Mouse (Mus musculus): Measurements from ENCODE around the gene Tusc2.

The Tusc2 gene

DNA sequence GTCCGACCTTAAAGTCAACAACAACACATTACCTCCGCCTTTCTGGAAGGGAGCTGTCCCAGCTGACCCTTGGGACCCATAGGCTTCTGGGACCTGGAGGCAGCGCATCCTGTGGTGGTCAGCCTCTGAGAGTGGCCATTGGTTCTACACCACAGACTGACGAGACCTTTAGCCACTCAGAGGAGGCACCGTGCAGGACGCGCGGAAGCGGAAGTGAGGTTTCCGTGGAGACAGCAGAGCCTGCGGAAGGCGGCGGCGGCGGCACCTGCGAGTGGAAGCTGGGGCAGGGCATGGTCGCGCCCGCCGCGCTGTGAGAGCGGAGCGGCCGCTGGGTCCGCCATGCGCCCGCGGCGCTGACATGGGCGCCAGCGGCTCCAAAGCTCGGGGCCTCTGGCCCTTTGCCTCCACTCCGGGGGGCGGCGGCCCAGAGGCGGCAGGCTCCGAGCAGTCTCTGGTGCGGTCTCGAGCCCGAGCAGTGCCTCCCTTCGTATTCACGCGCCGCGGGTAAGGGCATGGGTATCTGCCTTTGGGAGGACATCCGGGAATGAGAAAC, at the start of gene Tusc2:
Gene Tusc2 (plus strand): TSS at position 227 of the 553 bp plus-strand sequence.
- peak; percentile 84 for DNase-seq (ENCODE audit: extremely low read depth, insufficient read length, low spot score)

DNA sequence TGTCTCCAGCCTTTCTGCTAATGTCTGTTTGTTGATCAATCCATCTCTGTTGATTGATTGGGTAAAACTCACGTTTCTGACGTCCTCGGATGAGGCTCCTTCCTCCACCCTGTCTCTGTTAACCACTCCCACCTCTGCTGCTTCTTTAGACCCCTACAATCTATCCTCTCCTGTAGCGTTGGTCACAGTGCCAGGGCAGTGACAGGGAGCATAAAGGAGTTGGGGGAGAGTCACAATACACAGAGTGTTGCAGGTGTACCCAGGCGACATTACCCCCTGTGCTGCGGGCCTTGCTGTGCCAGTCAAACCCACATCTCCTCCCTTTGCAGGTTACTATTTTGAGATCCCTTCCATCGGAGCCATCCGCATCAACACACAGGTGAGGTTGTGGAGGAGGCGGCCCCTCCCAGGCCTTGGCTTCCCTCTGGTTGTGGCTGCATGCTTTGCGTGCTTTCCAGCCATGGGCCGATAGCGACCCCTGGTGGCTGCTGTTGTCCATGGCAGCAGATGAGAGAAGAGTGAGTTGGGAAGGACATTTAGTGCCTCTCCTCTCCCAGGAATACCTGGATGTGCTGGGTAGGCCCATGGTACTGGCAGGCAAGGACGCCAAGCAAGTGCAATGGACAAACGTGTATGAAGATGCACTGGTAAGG, 48.6 kb upstream of the Tusc2 start:
- peak; percentile 28 for DNase-seq (ENCODE audit: extremely low read depth, insufficient read length, low spot score)

DNA sequence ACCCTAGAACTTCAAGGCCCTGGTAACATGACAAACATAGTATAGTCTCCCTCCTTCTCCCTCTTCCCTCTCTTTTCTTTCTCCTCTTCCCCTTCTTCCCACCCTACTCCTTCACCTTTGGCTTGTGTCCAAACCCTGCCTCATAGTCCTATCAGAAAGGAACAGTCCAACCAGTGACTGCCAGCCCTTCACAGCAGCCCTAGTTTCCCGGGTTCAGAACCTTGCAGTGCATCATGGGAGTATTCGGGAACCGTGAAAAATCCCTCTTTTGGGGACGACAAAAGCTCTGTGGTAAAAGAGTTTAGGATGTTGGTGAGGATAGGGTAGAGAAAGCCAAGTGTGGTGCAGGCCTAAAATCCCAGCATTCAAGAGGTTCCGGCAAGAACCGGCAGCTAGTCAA, 42.7 kb upstream of the Tusc2 start:
- no peak for DNase-seq (ENCODE audit: extremely low read depth, insufficient read length, low spot score)

DNA sequence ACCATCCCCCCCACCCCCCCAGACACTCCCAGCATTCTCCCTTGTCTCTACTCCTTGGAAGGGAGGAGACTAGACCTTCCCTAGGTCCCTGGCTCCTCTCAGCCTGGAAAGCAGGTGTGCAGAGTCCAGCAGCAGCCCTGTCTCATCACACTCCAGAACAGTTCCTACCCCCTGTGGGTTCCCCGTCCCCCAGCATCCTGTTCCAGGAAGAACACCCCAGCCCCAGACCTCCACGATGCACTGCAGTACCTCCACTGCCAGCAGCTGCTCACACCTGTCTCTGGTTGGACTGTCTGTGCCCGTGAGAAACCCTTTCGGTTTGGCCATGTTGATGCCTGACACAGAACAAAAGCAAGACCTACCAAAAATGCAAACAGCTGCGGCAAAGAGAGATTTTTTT, 41.9 kb upstream of the Tusc2 start:
- no peak for DNase-seq (ENCODE audit: extremely low read depth, insufficient read length, low spot score)

DNA sequence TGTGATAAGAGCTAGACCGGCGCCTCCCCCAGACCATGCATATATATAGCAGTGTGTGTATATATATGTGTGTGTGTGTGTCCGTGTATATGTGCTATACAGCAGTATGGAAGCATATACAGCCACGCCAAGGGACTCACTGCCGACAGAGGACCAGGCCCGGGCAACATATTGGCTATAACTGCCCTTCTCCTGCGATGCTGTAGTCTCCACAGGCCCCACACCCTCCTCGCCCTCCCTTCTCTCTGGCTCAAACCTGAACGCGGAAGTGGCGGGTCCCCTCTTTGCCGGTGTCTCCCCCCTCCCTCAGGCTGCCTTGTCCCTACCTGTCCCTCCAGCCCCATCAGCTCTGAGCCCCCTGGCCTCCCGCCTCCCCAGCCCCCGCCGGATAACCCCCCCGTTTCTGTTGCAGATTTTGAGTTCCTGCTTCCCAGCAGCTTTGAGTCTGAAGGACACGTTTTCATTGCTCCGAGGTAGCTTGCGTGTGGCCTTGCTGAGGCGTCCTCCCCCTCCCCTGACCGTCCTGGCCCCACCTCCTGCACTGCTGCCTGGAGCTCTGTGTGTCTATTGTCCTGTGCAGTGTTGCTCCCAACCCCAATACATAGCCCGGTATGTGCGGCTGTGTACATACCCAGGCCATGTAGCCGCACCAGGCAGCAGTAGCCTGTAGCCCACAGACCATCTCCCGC, 41.2 kb upstream of the Tusc2 start:
- DNase-seq (ENCODE audit: extremely low read depth, insufficient read length, low spot score) = no peak

DNA sequence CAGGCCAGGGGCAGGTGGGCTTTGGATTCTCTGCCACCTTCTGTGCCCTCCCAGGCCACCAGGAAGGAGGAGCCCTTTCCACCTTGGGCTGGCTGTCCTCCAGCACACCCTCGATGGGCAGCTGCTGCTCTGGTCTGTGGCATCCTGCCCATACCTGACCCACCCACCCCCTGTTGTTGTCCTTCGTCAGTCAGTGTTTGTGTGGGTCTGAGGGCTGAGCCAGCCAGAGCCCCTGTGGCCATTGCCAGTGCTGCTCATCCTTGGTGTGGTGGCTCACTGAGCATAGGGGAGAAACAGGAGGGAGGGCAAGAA, 40.7 kb upstream of the Tusc2 start:
- no peak for DNase-seq (ENCODE audit: extremely low read depth, insufficient read length, low spot score)

DNA sequence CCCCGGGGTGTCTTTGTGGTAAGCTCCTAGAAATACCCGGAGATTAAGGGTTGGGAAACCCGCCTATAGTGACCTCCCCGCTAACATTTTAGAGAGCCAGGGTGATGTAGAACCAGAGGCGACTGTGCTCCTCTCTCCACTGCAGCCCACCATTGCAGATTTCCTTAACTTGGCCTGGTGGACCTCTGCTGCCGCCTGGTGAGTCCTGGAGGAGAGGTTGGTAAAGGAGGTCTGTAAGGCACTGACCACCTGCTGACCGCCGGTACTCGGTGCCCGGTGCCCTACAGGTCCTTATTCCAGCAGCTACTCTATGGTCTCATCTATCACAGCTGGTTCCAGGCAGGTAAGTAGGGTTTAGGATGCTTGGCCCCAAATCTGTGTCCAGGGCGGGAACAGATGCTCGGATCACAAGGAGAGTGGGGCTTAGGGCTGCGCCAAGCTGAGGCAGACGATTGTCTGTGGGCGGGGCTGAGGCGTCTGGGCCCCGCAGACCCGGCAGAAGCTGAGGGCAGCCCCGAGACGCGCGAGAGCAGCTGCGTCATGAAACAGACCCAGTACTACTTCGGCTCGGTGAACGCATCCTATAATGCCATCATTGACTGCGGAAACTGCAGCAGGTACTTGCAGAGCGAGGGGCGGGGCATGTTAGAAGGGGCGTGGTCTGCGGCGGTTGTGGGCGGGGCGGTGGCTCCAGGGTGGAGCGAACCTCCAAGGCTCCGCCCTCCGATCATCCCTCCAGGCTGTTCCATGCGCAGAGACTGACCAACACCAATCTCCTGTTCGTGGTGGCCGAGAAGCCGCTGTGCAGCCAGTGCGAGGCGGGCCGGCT, 36.6 kb upstream of the Tusc2 start:
- no peak for DNase-seq (ENCODE audit: extremely low read depth, insufficient read length, low spot score)

DNA sequence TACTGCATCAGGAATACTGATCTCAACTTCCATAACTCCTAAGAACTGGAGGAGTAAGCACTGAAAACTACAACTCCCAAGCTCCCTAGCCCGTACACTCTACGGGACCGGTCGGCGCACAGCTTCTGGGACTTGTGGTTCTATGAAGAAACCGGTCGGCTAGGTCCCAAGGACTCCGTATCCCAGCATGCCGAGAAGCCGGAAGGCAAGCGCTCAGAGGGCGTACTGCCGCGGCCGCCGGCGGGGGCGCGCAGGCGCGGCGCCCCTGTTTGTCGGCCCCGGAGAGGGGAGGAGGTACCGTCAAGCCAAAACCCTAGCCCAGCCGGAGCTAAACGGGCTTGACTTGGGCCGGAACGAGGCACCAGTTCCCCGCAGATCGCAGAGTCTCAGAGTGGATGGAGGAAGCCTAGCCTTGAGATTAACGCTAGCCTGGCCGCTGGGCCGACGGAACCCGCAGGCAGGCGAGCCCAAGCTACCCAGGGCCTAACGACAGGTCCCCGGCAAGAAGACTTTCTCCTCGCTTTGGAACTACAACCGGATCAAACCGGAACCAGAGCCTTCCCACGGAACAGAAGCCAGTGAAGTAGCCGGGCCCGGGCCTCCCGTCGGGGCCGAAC, 29.2 kb upstream of the Tusc2 start, which contains the start of gene Tmem115:
Gene Tmem115 (plus strand): TSS at position 155 of the 617 bp plus-strand sequence.
- DNase-seq (ENCODE audit: extremely low read depth, insufficient read length, low spot score) = peak; percentile 98

DNA sequence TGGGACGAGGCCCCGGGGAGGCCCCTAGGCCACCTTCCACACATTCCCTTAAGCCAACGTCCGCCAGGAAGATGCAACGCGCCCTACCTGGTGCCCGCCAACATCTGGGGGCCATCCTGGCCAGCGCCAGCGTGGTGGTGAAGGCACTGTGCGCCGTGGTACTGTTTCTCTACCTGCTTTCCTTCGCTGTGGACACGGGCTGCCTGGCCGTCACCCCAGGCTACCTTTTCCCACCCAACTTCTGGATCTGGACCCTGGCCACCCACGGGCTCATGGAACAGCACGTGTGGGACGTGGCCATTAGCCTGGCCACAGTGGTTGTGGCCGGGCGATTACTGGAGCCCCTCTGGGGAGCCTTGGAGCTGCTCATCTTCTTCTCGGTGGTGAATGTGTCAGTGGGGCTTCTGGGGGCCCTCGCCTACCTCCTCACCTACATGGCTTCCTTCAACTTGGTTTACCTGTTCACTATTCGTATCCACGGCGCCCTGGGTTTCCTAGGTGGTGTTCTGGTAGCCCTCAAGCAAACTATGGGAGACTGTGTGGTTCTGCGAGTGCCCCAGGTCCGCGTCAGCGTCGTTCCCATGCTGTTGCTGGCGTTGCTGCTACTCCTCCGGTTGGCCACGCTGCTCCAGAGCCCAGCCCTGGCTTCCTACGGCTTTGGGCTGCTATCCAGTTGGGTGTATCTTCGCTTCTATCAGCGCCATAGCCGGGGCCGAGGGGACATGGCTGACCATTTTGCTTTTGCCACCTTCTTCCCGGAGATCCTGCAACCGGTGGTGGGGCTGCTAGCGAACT, 28.4 kb upstream of the Tusc2 start:
- DNase-seq (ENCODE audit: extremely low read depth, insufficient read length, low spot score) = peak; percentile 48

DNA sequence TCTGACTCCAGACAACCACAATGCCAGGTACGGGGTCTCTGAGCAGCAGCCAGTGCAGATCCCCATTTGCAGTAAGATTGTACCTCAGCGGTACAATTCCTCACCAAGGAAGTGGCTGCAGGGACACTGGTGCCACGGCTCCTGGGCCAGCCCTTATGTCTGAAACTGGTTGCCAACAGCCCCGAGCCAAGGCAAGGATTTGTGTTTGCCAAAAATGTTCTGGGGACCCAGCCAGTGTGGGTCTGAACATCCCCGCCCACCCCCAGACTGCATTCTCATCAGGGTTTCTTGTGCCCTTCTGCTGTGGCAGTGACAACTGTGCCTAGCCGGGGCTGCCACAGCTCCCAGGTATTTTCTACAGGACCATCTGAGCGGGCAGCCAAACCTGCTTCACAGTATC, 24.8 kb upstream of the Tusc2 start:
- no peak for DNase-seq (ENCODE audit: extremely low read depth, insufficient read length, low spot score)

DNA sequence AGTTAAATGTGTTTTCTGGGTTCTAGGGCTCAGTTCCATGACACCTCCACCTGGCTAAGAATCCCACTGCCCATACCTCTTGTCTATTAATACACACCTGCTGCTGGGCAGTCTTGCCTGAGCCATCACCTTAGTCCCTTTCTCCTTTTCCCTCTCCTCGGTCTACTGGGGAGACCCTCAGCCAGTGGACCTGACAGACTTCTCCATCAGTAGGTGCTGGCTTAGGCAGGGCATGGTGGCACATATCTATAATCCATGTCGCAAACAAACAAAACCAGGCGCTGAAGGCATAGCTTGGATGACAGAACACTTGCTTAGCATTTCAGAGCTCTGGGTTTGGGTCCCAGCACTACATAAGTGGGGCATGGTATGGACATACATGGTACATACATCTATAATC, 24.3 kb upstream of the Tusc2 start:
- DNase-seq (ENCODE audit: extremely low read depth, insufficient read length, low spot score) = no peak

DNA sequence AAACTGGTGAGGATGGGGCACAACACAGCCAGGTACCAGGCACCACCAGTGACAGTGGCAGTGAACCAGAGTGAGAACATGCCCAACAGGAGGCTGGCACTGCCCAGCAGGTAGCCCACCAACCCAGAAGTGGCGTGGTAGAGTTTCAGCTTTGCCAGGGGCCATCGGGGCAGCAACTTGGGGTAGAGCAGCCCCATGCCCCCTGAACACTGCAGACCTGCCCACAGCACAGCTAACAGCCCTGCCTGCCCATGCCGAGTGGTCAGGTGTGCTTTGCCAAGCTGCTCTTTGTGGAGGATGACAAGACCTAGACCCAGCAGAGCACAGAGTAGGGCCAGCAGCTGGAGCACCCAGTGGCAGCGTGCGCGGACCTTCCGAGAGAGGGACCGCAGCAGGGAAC, 23.1 kb upstream of the Tusc2 start:
- DNase-seq (ENCODE audit: extremely low read depth, insufficient read length, low spot score) = no peak

DNA sequence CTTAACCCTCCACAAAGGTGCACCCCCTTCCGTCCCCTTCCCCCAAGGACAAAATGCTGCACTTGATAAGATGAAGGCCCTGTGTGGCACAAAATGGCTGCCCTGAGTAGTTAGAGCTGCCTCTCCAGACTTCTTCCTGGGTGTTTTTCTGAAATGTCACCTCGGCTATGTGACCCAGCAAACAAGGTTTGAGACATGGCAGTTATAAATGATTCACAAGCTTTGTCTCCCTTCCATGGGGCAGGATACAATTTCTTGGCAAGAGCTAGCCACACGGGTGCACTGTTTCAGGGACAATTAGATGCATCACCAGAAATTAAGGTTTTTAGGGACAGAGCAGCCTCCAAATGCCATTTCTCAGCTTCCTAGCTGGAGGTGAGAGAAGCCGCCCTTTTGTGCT, 22.6 kb upstream of the Tusc2 start:
- no peak for DNase-seq (ENCODE audit: extremely low read depth, insufficient read length, low spot score)

DNA sequence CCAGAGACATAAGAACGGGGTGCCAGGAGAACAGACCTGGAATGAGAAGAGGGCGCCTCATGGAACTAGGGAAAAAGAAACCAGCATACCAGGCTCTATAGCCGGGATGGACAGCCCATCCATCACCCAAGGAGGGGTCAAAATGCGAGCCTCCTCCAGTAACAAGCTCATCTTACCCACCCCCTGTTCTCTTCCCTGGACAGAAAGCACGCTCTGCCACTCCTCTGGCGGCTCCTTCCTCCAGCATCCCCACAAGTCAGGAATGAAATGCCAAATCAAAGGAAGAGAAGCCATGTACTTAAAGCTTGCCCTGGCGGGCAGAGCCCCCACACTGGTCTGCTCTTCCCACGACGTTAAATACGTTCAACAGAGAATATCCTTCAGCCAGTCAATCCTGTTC, 22.1 kb upstream of the Tusc2 start:
- no peak for DNase-seq (ENCODE audit: extremely low read depth, insufficient read length, low spot score)

DNA sequence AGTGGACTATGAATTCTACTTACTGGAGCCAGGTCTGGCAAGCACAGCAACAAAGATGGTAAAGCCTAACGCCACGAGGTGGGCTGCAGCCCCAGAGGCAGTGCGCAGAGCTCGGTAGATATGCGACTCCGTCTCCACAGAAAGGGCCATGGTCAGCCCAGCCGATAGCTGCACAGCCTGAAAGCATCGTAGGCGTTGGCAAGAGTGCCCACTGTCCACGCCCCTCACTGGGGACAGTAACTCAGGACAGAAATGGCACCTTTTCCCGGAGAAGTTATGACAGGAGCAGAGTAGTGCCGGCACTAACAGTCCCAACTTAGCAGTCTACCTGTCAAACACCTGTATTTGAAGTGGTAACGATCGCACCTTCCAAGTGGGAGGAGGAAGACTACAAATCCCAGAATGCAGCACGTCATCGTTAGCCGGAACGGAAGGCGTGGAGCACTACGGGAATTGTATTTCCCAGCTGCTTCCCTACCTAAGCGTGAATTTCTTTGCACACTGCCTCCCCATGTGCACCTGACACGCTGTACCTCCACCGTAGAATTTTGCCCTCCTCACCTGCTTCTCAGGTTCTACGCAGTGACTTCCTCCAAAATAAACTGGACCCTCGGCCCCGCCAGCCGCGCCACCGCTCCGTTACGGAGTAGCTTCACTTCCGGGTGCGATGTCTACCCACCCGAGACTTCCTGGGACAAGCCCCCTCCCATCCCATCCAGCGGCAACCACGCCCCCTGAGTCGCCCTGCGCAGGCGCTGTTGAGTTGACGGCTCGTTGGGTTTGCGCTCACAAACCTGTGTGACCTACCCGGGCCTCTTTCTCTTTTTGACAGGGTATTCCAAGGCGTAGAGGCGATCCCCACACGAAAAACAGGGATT, 21.3 kb upstream of the Tusc2 start, which contains the start of the genes Cyb561d2 and Nprl2:
Gene Cyb561d2 (minus strand): TSS at position 720 of the 878 bp plus-strand sequence.
Gene Nprl2 (plus strand): TSS at position 753 of the 878 bp plus-strand sequence.
- peak; percentile 97 for DNase-seq (ENCODE audit: extremely low read depth, insufficient read length, low spot score)

DNA sequence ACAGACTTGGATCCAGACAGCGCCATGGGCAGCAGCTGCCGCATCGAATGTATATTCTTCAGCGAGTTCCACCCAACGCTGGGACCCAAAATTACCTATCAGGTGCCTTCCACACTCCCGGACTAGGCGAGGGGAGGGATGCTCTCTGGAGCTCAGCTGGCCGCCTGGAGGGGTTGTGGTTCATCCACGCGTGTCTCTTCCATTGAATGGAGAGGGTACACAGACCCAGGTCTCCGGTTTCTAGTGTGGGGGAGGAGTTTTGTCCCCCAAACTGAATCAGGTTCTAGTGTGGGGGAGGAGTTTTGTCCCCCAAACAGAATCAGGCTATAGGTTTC, 20.7 kb upstream of the Tusc2 start:
- DNase-seq (ENCODE audit: extremely low read depth, insufficient read length, low spot score) = no peak

DNA sequence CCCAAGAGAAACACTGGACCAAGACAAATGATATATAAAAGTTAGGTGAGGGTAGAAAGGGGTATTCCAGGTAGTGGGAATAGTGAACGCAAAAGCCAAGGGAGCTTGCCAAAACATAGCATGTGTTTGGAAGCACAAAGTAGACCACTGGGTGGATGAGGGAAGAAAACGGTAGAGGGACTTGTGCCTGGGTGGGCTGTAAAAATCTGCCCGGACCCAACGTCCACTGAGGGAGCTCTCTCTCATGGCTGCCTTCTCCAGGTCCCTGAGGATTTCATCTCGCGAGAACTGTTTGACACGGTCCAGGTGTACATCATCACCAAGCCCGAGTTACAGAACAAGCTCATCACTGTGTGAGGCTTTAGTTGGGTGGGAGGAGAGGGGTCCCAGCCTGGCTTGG, 20.3 kb upstream of the Tusc2 start:
- DNase-seq (ENCODE audit: extremely low read depth, insufficient read length, low spot score) = no peak

DNA sequence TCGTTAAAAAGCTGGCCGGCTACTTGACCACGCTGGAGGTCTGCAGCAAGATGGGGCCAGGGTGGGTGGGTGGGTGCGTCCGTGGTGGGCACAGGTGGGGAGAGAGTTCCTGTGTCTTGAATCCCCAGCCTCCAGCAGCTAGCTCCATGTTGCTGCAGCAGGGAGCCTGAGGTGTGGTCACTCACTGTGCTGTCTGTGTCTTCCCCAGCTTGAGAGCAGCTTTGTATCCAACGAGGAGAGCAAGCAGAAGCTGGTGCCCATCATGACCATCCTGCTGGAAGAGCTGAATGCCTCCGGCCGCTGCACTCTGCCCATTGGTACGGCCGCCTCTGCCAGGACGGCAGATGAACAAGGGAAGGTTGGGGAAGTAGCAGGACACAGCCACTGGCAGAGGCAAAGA, 19.8 kb upstream of the Tusc2 start:
- DNase-seq (ENCODE audit: extremely low read depth, insufficient read length, low spot score) = no peak

DNA sequence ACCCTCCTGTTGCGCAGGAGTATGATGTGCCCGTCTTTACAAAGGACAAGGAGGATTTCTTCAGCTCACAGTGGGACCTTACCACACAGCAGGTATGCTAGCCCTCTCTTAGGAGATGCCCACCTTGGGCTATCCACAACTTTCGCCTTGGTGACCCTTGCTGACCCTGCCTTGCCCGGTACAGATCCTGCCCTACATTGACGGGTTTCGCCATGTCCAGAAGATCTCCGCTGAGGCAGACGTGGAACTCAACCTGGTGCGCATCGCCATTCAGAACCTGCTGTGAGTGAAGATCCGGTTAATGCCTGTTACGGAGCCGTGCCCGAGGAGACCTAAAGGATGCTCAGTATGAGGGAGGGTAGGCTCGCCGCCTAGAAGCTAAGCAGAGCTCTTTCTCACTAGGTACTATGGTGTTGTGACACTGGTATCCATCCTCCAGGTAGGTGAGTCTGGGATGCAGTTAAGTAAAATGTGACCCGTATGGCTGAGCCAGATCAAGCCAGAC, 18.8 kb upstream of the Tusc2 start:
- DNase-seq (ENCODE audit: extremely low read depth, insufficient read length, low spot score) = no peak

Data from 3134 (cell line).